Mouse (Mus musculus) hindbrain, embryonic 14.5 days (tissue): Measurements from ENCODE around the gene Gpc5. TPM values are rescaled to one million over a fixed set of nuclear protein-coding genes. Genes with fewer than 3 reads are reported as not detected.

ENCODE experiments used
- ATAC-seq: fragments of 200-750 bp; cut with Nextera tagmentation; 2 replicates; pipeline ENCODE4 v1.8.0; 2017; ENCODE audit warnings: moderate number of reproducible peaks, mild to moderate bottlenecking, moderate TSS enrichment, moderate library complexity; ENCODE audit not compliant: low FRiP score
- DNase-seq: peaks from one replicate; pipeline ENCODE4 v3.0.0-alpha.2; 2015; ENCODE audit warnings: low spot score
- H3K27ac ChIP-seq: fragments of 300-500 bp; sonication (generic); 2 replicates; pipeline ENCODE4 v1.5.1; 2014; ENCODE audit warnings: mild to moderate bottlenecking, moderate library complexity
- H3K27me3 ChIP-seq: fragments of 300-500 bp; sonication (generic); 2 replicates; pipeline ENCODE4 v1.6.1; 2014; ENCODE audit warnings: mild to moderate bottlenecking, low read length, mixed read lengths; ENCODE audit not compliant: control insufficient read depth, insufficient read depth
- H3K36me3 ChIP-seq: fragments of 300-500 bp; sonication (generic); replicated peaks from 2 replicates; pipeline ENCODE4 v1.6.1; 2014; ENCODE audit not compliant: control insufficient read depth, insufficient read depth
- H3K4me1 ChIP-seq: fragments of 300-500 bp; sonication (generic); replicated peaks from 2 replicates; pipeline ENCODE4 v1.6.1; 2014; ENCODE audit warnings: antibody characterized with exemption, low read length, mixed read lengths; ENCODE audit not compliant: control insufficient read depth, insufficient read depth
- H3K4me2 ChIP-seq: fragments of 300-500 bp; sonication (generic); replicated peaks from 2 replicates; pipeline ENCODE4 v1.6.1; 2014; ENCODE audit warnings: mild to moderate bottlenecking, moderate library complexity
- H3K4me3 ChIP-seq: fragments of 300-500 bp; sonication (generic); replicated peaks from 2 replicates; pipeline ENCODE4 v1.5.1; 2014; ENCODE audit warnings: mild to moderate bottlenecking, low read length
- H3K9ac ChIP-seq: fragments of 300-500 bp; sonication (generic); 2 replicates; pipeline ENCODE4 v1.6.1; 2014
- H3K9me3 ChIP-seq: fragments of 300-500 bp; sonication (generic); 2 replicates; pipeline ENCODE4 v1.6.1; 2016; ENCODE audit warnings: low read length; ENCODE audit not compliant: control insufficient read depth
- WGBS: fragments of 180-500 bp; shearing (Covaris S2); extraction: QIAGEN DNeasy Blood & Tissue Kit; methylation state at CpG from one replicate; pipeline ENCODE4 v1.1.7; 2014; 5-methylcytosine and 5-hydroxymethylcytosine counted together
- polyA plus RNA-seq: library from polyadenylated mRNA; unstranded; fragments of >200 nt; fragmentation: Nextera tagmentation; extraction: Ambion mirVana; gene quantifications from 2 replicates; pipeline ENCODE4 v1.2.1, GENCODE M21; 2014

Gpc5 gene
- polyA plus RNA-seq, 1 experiment from 2014 or later: 11.9 TPM

DNA sequence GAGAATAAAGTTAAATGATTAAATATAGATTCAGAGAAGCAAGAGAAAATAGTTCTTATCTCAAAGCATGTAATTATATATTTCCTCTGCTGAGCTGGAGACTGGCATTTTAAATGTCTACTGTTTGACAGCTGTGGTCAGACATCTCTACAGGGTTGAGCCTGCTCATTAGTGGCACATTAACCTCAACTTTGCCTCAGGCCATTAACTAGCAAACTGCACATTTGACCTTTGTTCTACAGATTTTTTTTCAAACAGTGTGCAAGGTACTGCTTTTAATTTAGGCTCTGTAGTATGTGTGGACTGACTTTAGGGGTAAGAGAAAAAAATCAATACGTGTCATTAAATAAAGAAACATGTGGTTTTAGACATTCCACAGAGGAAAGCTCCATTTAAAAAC lies 321.4 kb downstream of the Gpc5 start:
- no peak overlapping the region for H3K27ac ChIP-seq
- H3K4me3 ChIP-seq: no peak overlapping the region
- H3K27me3 ChIP-seq: no peaks in the 10 kb centered on the region
- no peaks in the 10 kb centered on the region for H3K9me3 ChIP-seq
- ATAC-seq: no peak
- H3K4me1 ChIP-seq: 0 out of 2 replicates have a peak, but pooled peaks cover 3% of the 10 kb centered on the region
- H3K9ac ChIP-seq: no peak overlapping the region
- no peak for DNase-seq
- no peak overlapping the region for H3K4me2 ChIP-seq
- 65% methylated on average over 1 of the region's 1 CpGs for WGBS
- H3K36me3 ChIP-seq: no peaks in the 10 kb centered on the region

DNA sequence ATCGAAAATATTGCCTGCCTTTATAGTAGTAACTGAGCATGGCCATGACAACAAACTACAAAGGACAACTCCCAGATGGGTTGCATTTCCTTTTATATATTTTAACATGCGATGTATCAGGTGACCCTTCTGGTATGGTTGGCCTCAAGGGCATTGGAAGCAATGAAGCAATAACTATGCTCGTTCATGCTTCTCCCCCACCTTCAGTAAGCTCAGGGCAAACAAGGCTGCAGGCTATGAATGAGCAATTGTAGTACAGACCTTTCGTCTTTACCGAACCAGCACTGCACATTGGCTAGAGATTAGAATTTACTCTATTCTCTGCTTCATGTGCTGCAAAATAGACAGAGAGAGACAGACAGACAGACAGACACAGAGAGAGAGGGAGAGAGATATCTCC lies 322.5 kb downstream of the Gpc5 start:
- Histone ChIP-seq H3K27me3 (no peaks in the 10 kb centered on the region), H3K9ac (no peak overlapping the region), H3K4me2 (no peak overlapping the region), H3K9me3 (no peaks in the 10 kb centered on the region), H3K27ac (no peak overlapping the region), H3K4me1 (0 out of 2 replicates have a peak, but pooled peaks cover 3% of the 10 kb centered on the region), H3K36me3 (no peaks in the 10 kb centered on the region), H3K4me3 (no peak overlapping the region)
- no peak for ATAC-seq
- no peak for DNase-seq
- 51% methylated on average over 5 of the region's 5 CpGs for WGBS

DNA sequence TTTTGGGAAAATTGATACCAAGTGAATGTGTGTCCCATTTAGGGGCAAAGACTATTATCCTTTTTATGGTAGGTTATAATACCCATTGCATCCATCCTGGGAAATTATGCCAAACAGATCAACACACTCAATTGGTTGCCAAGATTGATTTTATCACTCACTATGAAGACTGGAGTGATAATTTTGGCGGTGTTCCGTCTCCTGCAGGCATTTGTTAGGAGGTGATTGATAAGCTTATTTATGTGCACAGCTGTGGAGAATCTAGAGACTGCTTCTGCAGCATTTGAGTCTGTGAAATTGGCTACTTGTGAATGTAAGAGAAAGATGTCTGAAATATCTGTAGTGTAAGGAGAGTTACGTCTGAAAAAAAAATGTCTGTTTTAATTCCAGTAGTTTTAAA lies 340.0 kb downstream of the Gpc5 start:
- Histone ChIP-seq H3K4me1 (no peaks in the 10 kb centered on the region; the same call in 1 of the 2 replicates), H3K9me3 (no peaks in the 10 kb centered on the region), H3K9ac (no peak overlapping the region), H3K4me2 (no peak overlapping the region), H3K27me3 (no peaks in the 10 kb centered on the region), H3K4me3 (no peak overlapping the region), H3K27ac (no peak overlapping the region), H3K36me3 (no peaks in the 10 kb centered on the region)
- ATAC-seq (0 out of 2 replicates have a peak, but pooled peaks have one; percentile 2), DNase-seq (peak; percentile 32)
- 29% methylated on average over 3 of the region's 3 CpGs for WGBS

DNA sequence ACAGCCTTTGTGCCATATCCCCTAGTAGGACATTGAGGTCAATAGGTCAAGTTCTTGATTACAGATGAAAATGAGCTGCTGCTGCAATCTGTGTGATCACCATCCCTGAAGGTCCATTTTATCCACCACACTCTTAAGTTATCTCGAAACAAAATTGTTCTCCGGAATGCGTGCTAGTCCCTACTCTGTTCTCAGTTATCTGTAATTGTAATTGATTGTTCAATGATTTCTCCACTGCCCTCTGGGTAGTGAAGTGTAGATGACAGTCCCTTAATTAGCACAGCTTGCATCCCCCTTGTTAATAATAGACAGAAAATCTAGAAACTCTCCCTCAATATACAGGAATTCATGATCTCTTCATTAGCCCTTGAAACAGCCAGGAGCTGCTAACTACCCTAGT lies 340.4 kb downstream of the Gpc5 start:
- WGBS: 54% methylated on average over 3 of the region's 3 CpGs

DNA sequence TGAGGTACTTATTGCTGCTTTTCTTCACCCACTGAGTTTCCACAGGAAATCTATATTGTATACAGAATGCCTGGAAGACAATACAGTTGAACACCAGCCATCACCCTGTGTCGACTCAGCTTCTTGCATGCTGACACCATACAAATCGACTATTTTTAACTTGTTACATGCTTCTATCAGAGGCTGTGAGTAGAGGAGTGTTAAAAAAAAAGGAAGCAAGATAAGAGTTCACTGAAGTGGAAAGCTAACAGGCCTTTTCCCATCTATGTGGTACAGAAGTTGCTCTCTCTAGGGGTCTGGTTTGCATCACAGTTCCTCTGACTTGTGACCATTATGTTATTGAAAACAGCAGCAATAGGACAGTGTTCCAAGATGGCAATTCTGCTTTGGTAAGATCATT lies 344.6 kb downstream of the Gpc5 start:
- Histone ChIP-seq H3K9ac (no peak overlapping the region), H3K27ac (no peak overlapping the region), H3K4me2 (no peak overlapping the region), H3K9me3 (no peaks in the 10 kb centered on the region), H3K4me1 (no peaks in the 10 kb centered on the region; the same call in 1 of the 2 replicates), H3K36me3 (no peaks in the 10 kb centered on the region), H3K4me3 (no peak overlapping the region), H3K27me3 (no peaks in the 10 kb centered on the region)
- ATAC-seq (no peak), DNase-seq (no peak)
- WGBS: 54% methylated on average over 2 of the region's 2 CpGs

More for the DNA sequence above, 340.4 kb downstream of the Gpc5 start:
- Histone ChIP-seq H3K4me2 (no peak overlapping the region), H3K36me3 (no peaks in the 10 kb centered on the region), H3K9ac (no peak overlapping the region), H3K4me1 (no peaks in the 10 kb centered on the region; the same call in 1 of the 2 replicates), H3K27me3 (no peaks in the 10 kb centered on the region), H3K4me3 (no peak overlapping the region), H3K27ac (no peak overlapping the region), H3K9me3 (no peaks in the 10 kb centered on the region)
- DNase-seq: no peak
- ATAC-seq: peak; percentile 60; the same call in 1 of the 2 replicates

DNA sequence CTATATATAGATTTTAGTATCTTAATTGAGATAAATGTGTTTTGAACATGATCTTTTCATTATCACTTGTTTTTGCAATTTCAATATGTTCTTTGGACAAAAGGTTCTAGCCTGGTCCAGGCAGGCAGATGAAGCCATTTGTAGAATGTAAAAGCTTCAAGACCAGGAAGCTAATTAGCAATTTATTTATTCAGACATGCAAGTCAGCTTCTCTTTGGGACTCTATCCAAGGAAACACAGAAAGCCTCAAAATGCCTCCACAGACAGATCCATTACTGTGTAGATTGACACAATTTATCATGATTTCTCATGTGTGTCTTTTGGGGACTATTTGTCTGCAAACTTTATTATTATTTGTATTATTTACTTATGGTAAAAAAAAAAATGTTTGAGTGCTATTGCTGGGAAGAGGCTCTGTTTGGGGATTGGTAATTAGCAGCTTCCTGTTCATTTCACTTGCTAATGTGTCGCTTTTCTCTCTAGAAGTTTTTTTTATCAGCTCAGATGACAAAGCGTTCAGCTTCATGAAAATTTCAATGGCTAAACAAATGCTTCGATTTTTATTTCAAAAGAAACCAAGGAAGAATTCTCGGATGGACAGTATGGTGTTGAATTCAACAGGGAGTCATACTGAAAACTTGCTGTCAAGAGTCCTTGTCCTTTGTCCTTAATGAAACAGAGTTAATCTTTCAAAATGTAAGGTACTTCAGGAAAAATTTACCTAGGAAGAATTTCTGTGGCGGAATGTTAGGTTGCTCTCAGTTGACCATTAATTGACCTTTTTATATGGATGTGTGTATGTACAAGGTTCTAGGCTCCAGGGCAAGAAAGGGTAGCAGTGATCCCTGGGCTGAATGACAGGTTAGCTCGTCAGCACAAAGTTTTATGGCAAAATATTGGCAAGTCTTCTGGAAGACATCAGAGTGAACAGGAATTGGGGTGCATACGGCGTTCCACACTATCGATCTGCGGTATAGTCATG lies 353.1 kb downstream of the Gpc5 start:
- Histone ChIP-seq H3K9me3 (no peaks in the 10 kb centered on the region), H3K4me3 (no peak overlapping the region), H3K27me3 (no peaks in the 10 kb centered on the region), H3K36me3 (no peaks in the 10 kb centered on the region), H3K27ac (0 out of 2 replicates have a peak overlapping the region, but pooled peaks have one; percentile 38), H3K4me2 (no peak overlapping the region), H3K9ac (no peak overlapping the region), H3K4me1 (no peaks in the 10 kb centered on the region)
- 70% methylated on average over 10 of the region's 10 CpGs for WGBS
- ATAC-seq: no peak; the same call in 1 of the 2 replicates
- DNase-seq: peak; percentile 27

GRCm38 (mm10) chr14:115450938-115451337 lies 358.9 kb downstream of the Gpc5 start:
- DNase-seq (peak; percentile 48), ATAC-seq (0 out of 2 replicates have a peak, but pooled peaks have one; percentile 59)
- Histone ChIP-seq H3K4me3 (no peak overlapping the region), H3K4me1 (no peaks in the 10 kb centered on the region), H3K27ac (no peak overlapping the region), H3K9me3 (no peaks in the 10 kb centered on the region), H3K36me3 (no peaks in the 10 kb centered on the region), H3K4me2 (no peak overlapping the region), H3K27me3 (no peaks in the 10 kb centered on the region), H3K9ac (no peak overlapping the region)
- 77% methylated on average over 2 of the region's 2 CpGs for WGBS

- WGBS: 48% methylated on average over 5 of the region's 5 CpGs
Measured at GRCm38 (mm10) chr14:115467960-115468359, 375.9 kb downstream of the Gpc5 start.

GRCm38 (mm10) chr14:115475234-115475633 lies 383.2 kb downstream of the Gpc5 start:
- Histone ChIP-seq H3K9me3 (no peaks in the 10 kb centered on the region), H3K4me3 (no peak overlapping the region), H3K36me3 (no peaks in the 10 kb centered on the region), H3K27me3 (no peaks in the 10 kb centered on the region), H3K9ac (no peak overlapping the region), H3K4me1 (no peaks in the 10 kb centered on the region), H3K4me2 (no peak overlapping the region), H3K27ac (no peak overlapping the region)
- ATAC-seq (no peak), DNase-seq (peak; percentile 73)
- 42% methylated on average over 4 of the region's 4 CpGs for WGBS

More at GRCm38 (mm10) chr14:115467960-115468359, 375.9 kb downstream of the Gpc5 start:
- H3K4me1 ChIP-seq: no peaks in the 10 kb centered on the region
- H3K9ac ChIP-seq: no peak overlapping the region
- no peak overlapping the region for H3K4me3 ChIP-seq
- no peak overlapping the region for H3K4me2 ChIP-seq
- H3K9me3 ChIP-seq: no peaks in the 10 kb centered on the region
- H3K27ac ChIP-seq: no peak overlapping the region
- H3K27me3 ChIP-seq: no peaks in the 10 kb centered on the region
- ATAC-seq (no peak), DNase-seq (peak; percentile 50)
- H3K36me3 ChIP-seq: no peaks in the 10 kb centered on the region
